Mouse (Mus musculus) embryo, embryonic 11 days (tissue): ENCODE data around the gene Grb2.
"Not testable (repeated sequence)": the region's sequence is repeated elsewhere in the genome, so short reads cannot be mapped to it uniquely, and the experiment has no call there.

Source experiments
- DNase-seq: peaks from one replicate; pipeline ENCODE4 v3.0.0-alpha.2; 2015

The Grb2 gene

DNA sequence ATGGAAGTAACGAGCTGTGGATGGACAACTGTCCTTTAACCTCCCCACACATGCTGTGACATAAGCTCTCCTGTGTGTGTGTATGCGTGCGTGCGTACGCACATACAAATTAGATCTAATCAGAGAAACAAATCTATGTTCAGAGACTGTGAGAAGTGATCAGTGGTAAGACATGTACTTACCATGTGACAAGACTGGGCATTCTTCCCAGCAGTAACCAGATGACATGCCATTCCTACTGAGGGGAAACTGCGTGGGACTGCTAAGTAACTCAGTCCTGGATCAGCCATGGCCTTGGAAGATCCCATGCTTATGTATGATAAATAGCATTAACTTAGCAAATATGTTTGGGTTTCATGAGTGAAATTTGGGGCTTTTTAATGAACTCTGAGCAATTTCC, 23.5 kb downstream of the Grb2 start:
- no peak for DNase-seq

- DNase-seq = no peak
These were observed 25.1 kb downstream of the Grb2 start for GRCm38 (mm10) chr11:115683326-115683725.

DNA sequence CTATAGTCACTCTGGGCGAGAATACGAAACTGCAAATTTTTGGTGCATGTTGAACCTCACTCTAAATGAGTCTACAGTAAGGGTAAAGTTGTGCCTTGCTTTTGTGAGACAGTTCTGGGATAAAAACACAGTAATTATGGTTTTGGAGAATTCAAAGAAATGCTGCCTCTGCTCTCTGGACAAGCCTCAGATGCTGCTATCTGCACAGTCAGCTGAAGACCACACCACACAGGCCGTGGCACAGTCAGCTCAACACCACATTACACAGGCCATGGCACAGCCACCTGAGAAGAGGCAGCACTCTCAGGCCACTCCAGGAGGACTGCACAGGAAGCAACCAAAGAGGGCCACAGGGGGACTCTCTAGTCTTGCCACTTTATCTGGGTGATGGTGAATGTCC, 26.0 kb downstream of the Grb2 start:
- no peak for DNase-seq

DNA sequence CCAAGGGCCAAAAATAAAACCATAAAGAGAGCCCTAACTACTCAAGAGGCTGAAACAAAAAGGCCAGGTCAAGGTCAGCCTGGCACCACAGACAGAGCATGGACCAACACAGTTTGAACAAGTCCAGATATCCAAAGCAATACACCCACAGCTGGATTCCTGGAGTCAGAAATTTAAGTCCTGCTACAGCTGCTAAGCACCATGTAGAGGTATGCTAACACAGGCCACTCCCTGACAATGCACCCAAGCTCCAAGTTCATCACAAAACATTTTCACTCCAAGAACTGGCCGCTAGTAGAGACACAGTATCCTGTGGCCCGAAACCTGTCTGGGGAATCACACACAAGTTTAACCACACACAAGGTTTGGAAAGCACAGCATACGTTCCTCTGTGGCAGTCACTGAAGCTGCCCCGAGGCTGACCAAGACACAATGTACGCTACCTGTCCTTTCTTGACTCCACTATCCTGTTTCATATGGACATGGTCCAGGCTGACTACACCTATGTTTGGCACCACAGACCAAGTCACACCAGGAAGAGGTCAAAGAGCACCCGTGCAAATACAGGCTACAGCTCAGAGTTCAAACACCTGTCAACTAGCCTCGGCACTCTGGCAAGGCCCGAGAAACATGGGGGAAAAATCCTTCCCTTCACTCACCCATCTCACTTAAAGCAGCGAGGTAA, 28.7 kb downstream of the Grb2 start:
- DNase-seq = no peak

DNA sequence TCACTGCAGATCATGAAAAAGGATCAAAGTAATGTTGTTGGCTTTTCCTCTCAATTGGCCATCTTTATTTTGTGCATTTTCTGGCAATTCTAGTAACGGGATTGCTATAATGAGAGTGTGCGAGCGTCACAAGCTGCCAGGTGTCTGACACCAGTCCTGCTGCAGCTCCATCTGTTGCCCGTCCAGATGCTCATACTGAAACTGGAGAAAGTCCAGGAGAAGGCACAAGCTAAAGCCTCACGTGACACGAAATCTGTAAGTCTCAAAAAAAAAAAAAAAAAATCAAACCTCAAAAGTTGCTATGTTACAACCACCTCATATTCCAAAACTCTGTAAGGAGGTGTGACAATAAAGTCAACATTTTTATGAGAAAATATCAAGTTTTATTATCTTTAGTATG, 29.5 kb downstream of the Grb2 start:
- DNase-seq = no peak

DNA sequence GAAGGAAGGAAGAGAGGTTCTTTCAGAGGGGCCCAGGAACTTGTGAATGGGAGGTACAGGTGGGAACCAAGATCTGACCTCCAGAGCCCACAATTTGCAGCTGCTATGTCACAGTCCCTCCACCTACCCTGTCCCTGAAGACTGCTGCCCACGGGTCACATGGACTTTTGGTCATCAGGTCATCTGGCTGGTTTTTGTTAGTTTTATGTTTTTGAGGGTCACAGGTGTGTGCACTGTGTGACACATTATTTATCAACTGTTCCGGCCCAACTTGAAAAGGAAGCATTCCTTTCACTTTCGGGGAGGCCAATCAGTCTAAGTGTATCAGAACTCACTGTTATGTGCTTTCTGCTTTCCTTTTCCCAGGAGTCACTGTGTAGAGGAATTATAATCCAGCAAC, 30.9 kb downstream of the Grb2 start:
- DNase-seq = no peak

GRCm38 (mm10) chr11:115676738-115677137, 31.7 kb downstream of the Grb2 start:
- no peak for DNase-seq

DNA sequence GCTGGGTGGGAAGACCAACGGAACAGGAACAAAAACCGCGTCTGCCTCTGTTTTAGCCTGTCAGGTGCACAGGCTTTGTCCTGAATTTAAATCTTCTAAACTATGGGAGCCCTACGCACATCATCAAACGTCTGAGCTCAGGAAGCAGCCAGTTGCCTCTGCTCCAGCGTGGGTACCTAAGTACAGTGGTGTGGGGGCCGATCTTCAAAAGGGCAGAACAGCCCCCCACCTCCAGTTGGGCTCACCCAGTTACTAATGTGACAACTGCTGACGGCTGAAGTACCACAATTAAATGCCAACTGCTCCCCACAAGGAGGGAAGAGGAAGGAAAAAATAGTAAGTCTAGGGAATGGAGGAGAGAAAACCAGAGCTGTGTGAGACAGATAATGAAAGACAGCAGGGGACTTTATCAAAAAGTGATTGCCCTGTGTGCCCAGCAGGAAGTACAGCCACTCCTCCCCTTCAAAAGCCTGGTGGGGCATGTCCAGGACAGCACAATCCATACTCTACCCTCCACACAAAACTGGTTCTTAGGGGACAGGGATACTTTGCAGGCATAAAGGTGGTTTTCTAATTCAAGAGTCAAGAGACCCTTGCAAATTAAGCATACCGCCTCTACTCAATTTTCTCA, 34.0 kb downstream of the Grb2 start:
- DNase-seq = no peak

- DNase-seq = no peak
These were observed 34.7 kb downstream of the Grb2 start for GRCm38 (mm10) chr11:115673471-115674234.

DNA sequence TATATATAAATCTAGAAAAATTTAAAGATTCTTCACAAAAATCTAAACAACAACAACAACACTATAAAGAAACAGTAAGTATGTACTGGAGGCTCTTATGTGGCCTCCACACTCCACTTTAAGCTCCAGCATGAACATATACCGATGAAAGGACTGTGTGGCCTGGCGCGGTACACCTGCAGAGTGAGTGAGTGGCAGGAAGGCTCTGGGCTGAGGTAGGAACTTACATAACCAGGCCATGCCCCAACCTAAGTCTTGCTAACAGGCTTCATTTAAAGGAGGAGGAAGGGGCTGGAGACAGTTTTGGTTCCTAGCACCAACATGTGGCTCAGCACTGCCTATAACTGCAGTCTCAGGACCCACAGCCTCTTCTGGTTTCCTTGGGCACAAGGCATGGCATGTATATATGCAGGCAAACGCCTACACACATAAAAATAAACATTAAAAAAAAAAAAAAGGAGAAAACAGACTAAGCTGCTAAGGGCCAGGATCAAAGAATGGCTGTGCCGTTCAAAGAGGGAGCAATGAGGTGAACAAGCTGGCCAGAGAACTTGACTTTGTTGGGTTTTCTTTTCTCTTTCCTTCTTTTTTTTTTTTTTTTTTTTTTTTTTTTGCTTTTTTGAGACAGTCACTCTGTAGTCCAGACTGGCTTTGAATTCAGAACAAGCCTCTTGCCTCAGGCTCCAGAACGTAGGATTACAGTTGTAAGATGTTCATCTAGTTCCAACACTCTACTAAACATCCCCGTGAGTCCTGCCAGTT, 36.0 kb downstream of the Grb2 start:
- DNase-seq = no peak

- DNase-seq = peak; percentile 12
These were observed 37.8 kb downstream of the Grb2 start for GRCm38 (mm10) chr11:115670451-115671050.

DNA sequence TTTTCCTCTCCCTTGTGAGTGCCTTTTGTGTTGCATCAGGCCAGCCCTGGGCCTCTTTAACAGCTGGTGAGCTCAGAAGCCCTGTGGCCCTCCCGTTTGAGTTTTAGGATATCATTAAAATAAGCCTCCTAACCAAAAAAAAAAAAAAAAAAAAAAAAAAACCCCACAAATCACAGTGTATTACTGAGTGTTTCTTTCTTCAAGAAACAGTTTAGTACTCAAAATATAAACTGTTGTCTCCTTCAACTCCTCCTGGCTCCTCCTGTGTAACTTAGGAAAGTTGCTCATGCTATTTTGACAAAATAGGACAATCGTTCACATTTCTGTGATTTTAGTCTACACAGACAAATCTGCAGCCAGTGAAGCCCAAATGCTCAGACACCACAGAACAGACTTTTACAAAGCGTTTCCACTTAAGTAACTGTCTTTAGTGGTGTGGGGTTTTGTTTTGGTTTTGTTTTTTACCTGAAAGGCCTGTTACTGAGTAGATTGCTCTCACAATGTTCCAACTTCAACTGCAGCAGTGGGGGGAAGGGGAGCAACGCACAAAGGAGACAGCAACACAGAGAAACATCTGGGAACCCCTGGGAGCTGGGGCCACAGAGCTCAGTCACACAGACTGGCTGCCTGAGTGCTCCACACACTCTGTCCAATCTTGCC, 44.6 kb downstream of the Grb2 start:
- DNase-seq = no peak

DNA sequence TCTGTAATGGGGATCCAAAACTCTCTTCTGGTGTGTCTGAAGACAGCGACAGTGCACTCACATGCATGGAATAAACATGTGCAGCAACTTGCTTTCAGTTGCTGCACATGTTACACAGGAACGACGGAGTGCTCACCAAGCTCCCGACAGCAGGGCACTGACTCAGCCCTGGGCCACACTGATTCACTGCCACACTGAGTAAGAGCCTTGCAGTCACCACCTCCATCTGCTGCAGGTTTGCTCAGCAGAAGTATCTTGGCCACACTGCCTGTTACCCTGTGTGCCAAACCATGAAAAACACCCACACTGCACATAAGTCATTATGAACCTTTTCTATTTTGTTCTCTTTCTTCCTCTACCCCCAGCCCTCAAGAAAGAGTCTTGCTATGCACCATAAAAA, 48.0 kb downstream of the Grb2 start:
- DNase-seq = no peak

DNA sequence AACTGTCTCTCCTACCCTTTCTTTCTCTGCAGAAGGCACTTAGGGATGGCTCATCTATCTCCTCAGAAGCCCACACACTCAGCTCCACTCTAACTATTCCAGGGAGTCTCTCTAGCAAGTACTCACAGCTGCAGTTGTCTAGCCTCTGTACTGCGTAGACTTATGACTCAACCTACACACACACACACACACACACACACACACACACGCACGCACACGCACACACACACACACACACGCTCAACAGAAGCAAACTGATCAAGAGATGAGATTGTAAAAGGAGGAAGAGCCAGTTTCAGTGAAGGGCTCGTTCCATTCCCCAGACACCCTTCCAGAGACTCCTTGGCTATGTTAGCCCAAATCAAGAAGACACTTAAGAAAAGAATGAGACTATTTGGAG, 49.9 kb downstream of the Grb2 start:
- DNase-seq = no peak

GRCm38 (mm10) chr11:115654128-115654527, 54.3 kb downstream of the Grb2 start:
- DNase-seq = no peak

GRCm38 (mm10) chr11:115653194-115653593, 55.2 kb downstream of the Grb2 start:
- DNase-seq = no peak

- DNase-seq = no peak
These were observed 56.7 kb downstream of the Grb2 start for GRCm38 (mm10) chr11:115651680-115652079.

GRCm38 (mm10) chr11:115649706-115650105, 58.7 kb downstream of the Grb2 start:
- DNase-seq = no peak

GRCm38 (mm10) chr11:115647459-115647858, 60.9 kb downstream of the Grb2 start:
- peak; percentile 81 for DNase-seq

GRCm38 (mm10) chr11:115646439-115646838, 62.0 kb downstream of the Grb2 start:
- DNase-seq = no peak

DNA sequence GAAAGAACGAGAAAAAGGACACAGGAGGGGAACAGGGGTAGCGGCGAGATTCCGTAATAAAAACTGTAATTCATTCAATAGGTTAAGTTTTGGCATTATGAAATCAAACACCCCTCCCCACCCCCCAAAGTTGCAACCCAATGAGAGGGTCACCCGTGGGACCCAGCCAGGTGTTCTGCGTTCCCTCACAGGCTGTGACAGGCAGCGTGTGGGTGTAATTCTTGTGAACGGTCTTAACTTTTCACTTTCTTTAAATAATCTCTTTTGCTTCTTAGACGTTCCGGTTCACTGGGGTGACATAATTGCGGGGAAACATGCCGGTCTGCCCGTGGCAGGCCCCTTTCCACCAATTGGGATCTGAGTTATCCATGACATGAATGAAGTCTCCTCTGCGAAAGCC, 62.9 kb downstream of the Grb2 start:
- DNase-seq = not testable (repeated sequence)

DNA sequence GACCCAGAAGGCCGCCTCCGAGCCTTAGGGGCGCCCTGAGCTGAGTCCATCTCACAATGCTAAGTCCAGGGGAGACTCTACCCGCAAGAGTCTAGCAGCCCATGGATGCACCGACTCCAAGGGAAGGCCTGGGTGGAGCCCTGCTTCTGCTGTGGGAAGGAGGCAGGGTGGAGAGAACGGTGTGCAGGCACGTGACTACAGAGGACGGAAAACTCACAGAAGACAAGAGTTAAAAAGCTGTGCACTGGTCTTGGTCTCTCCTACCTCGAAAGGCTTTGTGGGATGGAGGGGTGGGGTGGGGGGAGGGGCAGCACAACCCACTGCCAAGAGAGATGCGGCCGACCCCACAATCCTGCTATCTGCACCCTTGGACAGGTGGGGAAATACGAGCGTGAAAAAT, 64.1 kb downstream of the Grb2 start:
- DNase-seq = no peak
